Mouse (Mus musculus): ENCODE measurements around the gene Oxt. TPM values are rescaled to one million over a fixed set of nuclear protein-coding genes. Genes with fewer than 3 reads are reported as not detected.

The Oxt gene
- polyA plus RNA-seq, 1 experiment from 2014 or later, result not detected

- no peaks in the 10 kb centered on the region for H3K27me3 ChIP-seq (ENCODE audit: control insufficient read depth, insufficient read depth, low read length)
- no peaks in the 10 kb centered on the region for H3K9me3 ChIP-seq (replicated peaks; ENCODE audit: control insufficient read depth, low read length)
- H3K27ac ChIP-seq (ENCODE audit: low read length), result no peak overlapping the region
- WGBS, result 85% methylated on average over 8 of the region's 8 CpGs
- no peak overlapping the region for H3K9ac ChIP-seq (ENCODE audit: low read length)
- ATAC-seq (ENCODE audit: insufficient read depth, low FRiP score), result no peak
- no peaks in the 10 kb centered on the region for H3K4me1 ChIP-seq (ENCODE audit: control insufficient read depth, insufficient read depth, low read length)
- H3K4me3 ChIP-seq (replicated peaks; ENCODE audit: low read length), result no peak overlapping the region
- no peak overlapping the region for H3K4me2 ChIP-seq (ENCODE audit: low read depth, low read length)
- H3K36me3 ChIP-seq (ENCODE audit: control insufficient read depth, insufficient read depth, low read length), result peaks cover 20% of the 10 kb centered on the region
Measured at GRCm38 (mm10) chr2:130546957-130547356, 29.0 kb upstream of the Oxt start.

GRCm38 (mm10) chr2:130554841-130555240 is 21.1 kb upstream of the Oxt start:
- H3K27me3 ChIP-seq (ENCODE audit: control insufficient read depth, insufficient read depth, low read length), result no peaks in the 10 kb centered on the region
- no peak overlapping the region for H3K4me3 ChIP-seq (replicated peaks; ENCODE audit: low read length)
- no peak overlapping the region for H3K9ac ChIP-seq (ENCODE audit: low read length)
- H3K27ac ChIP-seq (ENCODE audit: low read length), result no peak overlapping the region
- no peaks in the 10 kb centered on the region for H3K4me1 ChIP-seq (ENCODE audit: control insufficient read depth, insufficient read depth, low read length)
- H3K9me3 ChIP-seq (replicated peaks; ENCODE audit: control insufficient read depth, low read length), result no peaks in the 10 kb centered on the region
- peaks cover 15% of the 10 kb centered on the region; the same call in 1 of the 2 replicates for H3K36me3 ChIP-seq (ENCODE audit: control insufficient read depth, insufficient read depth, low read length)
- WGBS, result 86% methylated on average over 7 of the region's 7 CpGs
- ATAC-seq (ENCODE audit: insufficient read depth, low FRiP score), result no peak
- H3K4me2 ChIP-seq (ENCODE audit: low read depth, low read length), result no peak overlapping the region

- Histone ChIP-seq H3K9ac (ENCODE audit: low read length) (no peak overlapping the region), H3K4me3 (replicated peaks; ENCODE audit: low read length) (no peak overlapping the region), H3K4me2 (ENCODE audit: low read depth, low read length) (no peak overlapping the region), H3K27ac (ENCODE audit: low read length) (no peak overlapping the region), H3K27me3 (ENCODE audit: control insufficient read depth, insufficient read depth, low read length) (no peaks in the 10 kb centered on the region), H3K36me3 (ENCODE audit: control insufficient read depth, insufficient read depth, low read length) (peaks cover 15% of the 10 kb centered on the region; the same call in 1 of the 2 replicates), H3K9me3 (replicated peaks; ENCODE audit: control insufficient read depth, low read length) (no peaks in the 10 kb centered on the region), H3K4me1 (ENCODE audit: control insufficient read depth, insufficient read depth, low read length) (no peaks in the 10 kb centered on the region)
- WGBS, result 78% methylated on average over 1 of the region's 1 CpGs
- ATAC-seq (ENCODE audit: insufficient read depth, low FRiP score), result no peak
Measured at GRCm38 (mm10) chr2:130556292-130556691, 19.7 kb upstream of the Oxt start.

- 92% methylated on average over 2 of the region's 2 CpGs for WGBS
- H3K9ac ChIP-seq (ENCODE audit: low read length), result no peak overlapping the region
- no peaks in the 10 kb centered on the region for H3K9me3 ChIP-seq (replicated peaks; ENCODE audit: control insufficient read depth, low read length)
- no peak for ATAC-seq (ENCODE audit: insufficient read depth, low FRiP score)
- peaks cover 14% of the 10 kb centered on the region; the same call in 1 of the 2 replicates for H3K36me3 ChIP-seq (ENCODE audit: control insufficient read depth, insufficient read depth, low read length)
- no peaks in the 10 kb centered on the region for H3K4me1 ChIP-seq (ENCODE audit: control insufficient read depth, insufficient read depth, low read length)
- H3K4me3 ChIP-seq (replicated peaks; ENCODE audit: low read length), result no peak overlapping the region
- no peak overlapping the region for H3K27ac ChIP-seq (ENCODE audit: low read length)
- no peaks in the 10 kb centered on the region for H3K27me3 ChIP-seq (ENCODE audit: control insufficient read depth, insufficient read depth, low read length)
- H3K4me2 ChIP-seq (ENCODE audit: low read depth, low read length), result no peak overlapping the region
Measured at GRCm38 (mm10) chr2:130557462-130557861, 18.5 kb upstream of the Oxt start.

GRCm38 (mm10) chr2:130558015-130558414 is 18.0 kb upstream of the Oxt start:
- H3K4me1 ChIP-seq (ENCODE audit: control insufficient read depth, insufficient read depth, low read length), result peaks cover 3% of the 10 kb centered on the region; the same call in 1 of the 2 replicates
- no peak for ATAC-seq (ENCODE audit: insufficient read depth, low FRiP score)
- H3K9me3 ChIP-seq (replicated peaks; ENCODE audit: control insufficient read depth, low read length), result no peaks in the 10 kb centered on the region
- no peak overlapping the region for H3K4me3 ChIP-seq (replicated peaks; ENCODE audit: low read length)
- H3K9ac ChIP-seq (ENCODE audit: low read length), result no peak overlapping the region
- H3K36me3 ChIP-seq (ENCODE audit: control insufficient read depth, insufficient read depth, low read length), result peaks cover 10% of the 10 kb centered on the region; the same call in 1 of the 2 replicates
- H3K27me3 ChIP-seq (ENCODE audit: control insufficient read depth, insufficient read depth, low read length), result no peaks in the 10 kb centered on the region
- WGBS, result 67% methylated on average over 2 of the region's 2 CpGs
- no peak overlapping the region for H3K4me2 ChIP-seq (ENCODE audit: low read depth, low read length)
- no peak overlapping the region for H3K27ac ChIP-seq (ENCODE audit: low read length)

GRCm38 (mm10) chr2:130563212-130564055 is 12.5 kb upstream of the Oxt start, which contains the start of gene Mrps26:
TSS of gene Mrps26 (plus strand) at chr2:130563742.
- H3K36me3 ChIP-seq (ENCODE audit: control insufficient read depth, insufficient read depth, low read length), result no peaks in the 10 kb centered on the region
- ATAC-seq (ENCODE audit: insufficient read depth, low FRiP score), result peak; percentile 99
- peak within 1 kb of the TSS; percentile 75 for H3K27ac ChIP-seq (ENCODE audit: low read length)
- peak within 1 kb of the TSS; percentile 81 for H3K4me3 ChIP-seq (replicated peaks; ENCODE audit: low read length)
- H3K27me3 ChIP-seq (ENCODE audit: control insufficient read depth, insufficient read depth, low read length), result no peaks in the 10 kb centered on the region
- peak within 1 kb of the TSS; percentile 94 for H3K4me2 ChIP-seq (ENCODE audit: low read depth, low read length)
- H3K4me1 ChIP-seq (ENCODE audit: control insufficient read depth, insufficient read depth, low read length), result peaks cover 14% of the 10 kb centered on the region
- WGBS, result under 1% methylated on average over 61 of the region's 61 CpGs
- no peaks in the 10 kb centered on the region for H3K9me3 ChIP-seq (replicated peaks; ENCODE audit: control insufficient read depth, low read length)
- peak within 1 kb of the TSS; percentile 86 for H3K9ac ChIP-seq (ENCODE audit: low read length)

- H3K27ac ChIP-seq (ENCODE audit: low read length), result peak overlapping the region; percentile 25; the same call in 1 of the 2 replicates
- H3K27me3 ChIP-seq (ENCODE audit: control insufficient read depth, insufficient read depth, low read length), result no peaks in the 10 kb centered on the region
- peak overlapping the region; percentile 86 for H3K9ac ChIP-seq (ENCODE audit: low read length)
- H3K4me3 ChIP-seq (replicated peaks; ENCODE audit: low read length), result peak overlapping the region; percentile 81
- ATAC-seq (ENCODE audit: insufficient read depth, low FRiP score), result no peak
- under 1% methylated on average over 23 of the region's 23 CpGs for WGBS
- peak overlapping the region; percentile 94 for H3K4me2 ChIP-seq (ENCODE audit: low read depth, low read length)
- H3K4me1 ChIP-seq (ENCODE audit: control insufficient read depth, insufficient read depth, low read length), result peaks cover 14% of the 10 kb centered on the region
- no peaks in the 10 kb centered on the region for H3K36me3 ChIP-seq (ENCODE audit: control insufficient read depth, insufficient read depth, low read length)
- H3K9me3 ChIP-seq (replicated peaks; ENCODE audit: control insufficient read depth, low read length), result no peaks in the 10 kb centered on the region
Measured at GRCm38 (mm10) chr2:130564063-130564462, 11.9 kb upstream of the Oxt start.

GRCm38 (mm10) chr2:130564983-130565382 is 11.0 kb upstream of the Oxt start:
- Histone ChIP-seq H3K27me3 (ENCODE audit: control insufficient read depth, insufficient read depth, low read length) (no peaks in the 10 kb centered on the region), H3K9ac (ENCODE audit: low read length) (peak overlapping the region; percentile 86; the same call in 1 of the 2 replicates), H3K36me3 (ENCODE audit: control insufficient read depth, insufficient read depth, low read length) (no peaks in the 10 kb centered on the region), H3K27ac (ENCODE audit: low read length) (no peak overlapping the region), H3K4me2 (ENCODE audit: low read depth, low read length) (peak overlapping the region; percentile 94), H3K4me1 (ENCODE audit: control insufficient read depth, insufficient read depth, low read length) (peaks cover 14% of the 10 kb centered on the region), H3K9me3 (replicated peaks; ENCODE audit: control insufficient read depth, low read length) (no peaks in the 10 kb centered on the region), H3K4me3 (replicated peaks; ENCODE audit: low read length) (no peak overlapping the region)
- ATAC-seq (ENCODE audit: insufficient read depth, low FRiP score), result no peak
- 81% methylated on average over 8 of the region's 8 CpGs for WGBS

GRCm38 (mm10) chr2:130568921-130569320 is 7.1 kb upstream of the Oxt start:
- H3K4me3 ChIP-seq (replicated peaks; ENCODE audit: low read length), result no peak overlapping the region
- ATAC-seq (ENCODE audit: insufficient read depth, low FRiP score), result no peak
- no peak overlapping the region for H3K4me2 ChIP-seq (ENCODE audit: low read depth, low read length)
- no peaks in the 10 kb centered on the region for H3K9me3 ChIP-seq (replicated peaks; ENCODE audit: control insufficient read depth, low read length)
- no peaks in the 10 kb centered on the region for H3K27me3 ChIP-seq (ENCODE audit: control insufficient read depth, insufficient read depth, low read length)
- no peak overlapping the region for H3K27ac ChIP-seq (ENCODE audit: low read length)
- H3K4me1 ChIP-seq (ENCODE audit: control insufficient read depth, insufficient read depth, low read length), result peaks cover 9% of the 10 kb centered on the region
- 68% methylated on average over 4 of the region's 4 CpGs for WGBS
- H3K36me3 ChIP-seq (ENCODE audit: control insufficient read depth, insufficient read depth, low read length), result no peaks in the 10 kb centered on the region
- H3K9ac ChIP-seq (ENCODE audit: low read length), result no peak overlapping the region

Data from stomach, embryonic 16.5 days (tissue).